Mouse (Mus musculus): ENCODE data around the gene Bod1. TPM values are rescaled to one million over a fixed set of nuclear protein-coding genes. Genes with fewer than 3 reads are reported as not detected.

Gene Bod1
- 100 to 1,000 TPM in 1 of 2 experiments, 10 to 100 TPM in 1; 87.3 to 101 TPM for total RNA-seq (2021)

- DNase-seq: peak; percentile 96 to 97
- intact Hi-C loops (cut with DNase I): loop anchor here (10.0 kb wide), 1 partner anchor 463 kb away; no protein-coding TSS in a partner anchor
These were observed at the start of gene Bod1 for GRCm38 (mm10) chr11:31671354-31672169. Gene Bod1, minus strand, starts transcription at chr11:31671885.

- intact Hi-C loops (cut with DNase I): no loop called here
- DNase-seq: no peak
These were observed 47.4 kb upstream of the Bod1 start for GRCm38 (mm10) chr11:31719090-31719489.

GRCm38 (mm10) chr11:31717926-31718735, 46.4 kb upstream of the Bod1 start:
- peak; percentile 46 to 49 for DNase-seq
- intact Hi-C loops (cut with DNase I): no loop called here

- intact Hi-C loops (cut with DNase I): loop anchor here (5.0 kb wide), 1 partner anchor 159 kb away; the partner anchor contains the start of gene Cpeb4
- DNase-seq: peak; percentile 85 to 86
These were observed 42.0 kb upstream of the Bod1 start for GRCm38 (mm10) chr11:31713641-31714121.

- peak; percentile 39 to 42 for DNase-seq
- intact Hi-C loops (cut with DNase I): loop anchor here (5.0 kb wide), 1 partner anchor 159 kb away; the partner anchor contains the start of gene Cpeb4
These were observed 41.4 kb upstream of the Bod1 start for GRCm38 (mm10) chr11:31713116-31713515.

- no peak for DNase-seq
- intact Hi-C loops (cut with DNase I): no loop called here
These were observed 36.1 kb upstream of the Bod1 start for GRCm38 (mm10) chr11:31707771-31708170.

GRCm38 (mm10) chr11:31703173-31703572, 31.5 kb upstream of the Bod1 start:
- intact Hi-C loops (cut with DNase I): no loop called here
- peak; percentile 45 to 53 for DNase-seq

GRCm38 (mm10) chr11:31701901-31702300, 30.2 kb upstream of the Bod1 start:
- peak in 1 of 2 experiments; percentile 12 for DNase-seq
- intact Hi-C loops (cut with DNase I): no loop called here

GRCm38 (mm10) chr11:31699502-31699901, 27.8 kb upstream of the Bod1 start:
- intact Hi-C loops (cut with DNase I): no loop called here

GRCm38 (mm10) chr11:31694801-31695200, 23.1 kb upstream of the Bod1 start:
- intact Hi-C loops (cut with DNase I): no loop called here
- DNase-seq: peak; percentile 51 to 57

More at GRCm38 (mm10) chr11:31699502-31699901, 27.8 kb upstream of the Bod1 start:
- no peak for DNase-seq

- no peak for DNase-seq
- intact Hi-C loops (cut with DNase I): no loop called here
These were observed 22.4 kb upstream of the Bod1 start for GRCm38 (mm10) chr11:31694109-31694508.

GRCm38 (mm10) chr11:31693322-31693721, 21.6 kb upstream of the Bod1 start:
- DNase-seq: no peak
- intact Hi-C loops (cut with DNase I): no loop called here

- intact Hi-C loops (cut with DNase I): no loop called here
- DNase-seq: no peak
These were observed 17.3 kb upstream of the Bod1 start for GRCm38 (mm10) chr11:31688956-31689355.

GRCm38 (mm10) chr11:31684913-31685567, 13.4 kb upstream of the Bod1 start:
- no peak for DNase-seq
- intact Hi-C loops (cut with DNase I): no loop called here

GRCm38 (mm10) chr11:31684126-31684525, 12.4 kb upstream of the Bod1 start:
- intact Hi-C loops (cut with DNase I): no loop called here

GRCm38 (mm10) chr11:31679840-31680381, 8.2 kb upstream of the Bod1 start:
- intact Hi-C loops (cut with DNase I): loop anchor here (5.0 to 10.0 kb wide), 2 partner anchors 455 to 482 kb away; no protein-coding TSS in a partner anchor
- DNase-seq: no peak

More at GRCm38 (mm10) chr11:31684126-31684525, 12.4 kb upstream of the Bod1 start:
- no peak for DNase-seq

GRCm38 (mm10) chr11:31677309-31677708, 5.6 kb upstream of the Bod1 start:
- DNase-seq: no peak
- intact Hi-C loops (cut with DNase I): loop anchor here (5.0 to 10.0 kb wide), 2 partner anchors 457 to 485 kb away; no protein-coding TSS in a partner anchor

- intact Hi-C loops (cut with DNase I): loop anchor here (5.0 to 10.0 kb wide), 2 partner anchors 458 to 486 kb away; no protein-coding TSS in a partner anchor
- DNase-seq: no peak
These were observed 5.1 kb upstream of the Bod1 start for GRCm38 (mm10) chr11:31676661-31677252.

- peak; percentile 72 to 81 for DNase-seq
- intact Hi-C loops (cut with DNase I): loop anchor here (1.0 to 10.0 kb wide), 4 partner anchors 195 to 487 kb away; no protein-coding TSS in a partner anchor
These were observed 3.7 kb upstream of the Bod1 start for GRCm38 (mm10) chr11:31675430-31675829.
